Mouse (Mus musculus): ENCODE results near the gene Gss. TPM values are rescaled to one million over a fixed set of nuclear protein-coding genes. Genes with fewer than 3 reads are reported as not detected.
"Not testable (repeated sequence)": the region's sequence is repeated elsewhere in the genome, so short reads cannot be mapped to it uniquely, and the experiment has no call there.

Gss gene
- polyA plus RNA-seq, 1 experiment from 2014 or later = 24.2 TPM

DNA sequence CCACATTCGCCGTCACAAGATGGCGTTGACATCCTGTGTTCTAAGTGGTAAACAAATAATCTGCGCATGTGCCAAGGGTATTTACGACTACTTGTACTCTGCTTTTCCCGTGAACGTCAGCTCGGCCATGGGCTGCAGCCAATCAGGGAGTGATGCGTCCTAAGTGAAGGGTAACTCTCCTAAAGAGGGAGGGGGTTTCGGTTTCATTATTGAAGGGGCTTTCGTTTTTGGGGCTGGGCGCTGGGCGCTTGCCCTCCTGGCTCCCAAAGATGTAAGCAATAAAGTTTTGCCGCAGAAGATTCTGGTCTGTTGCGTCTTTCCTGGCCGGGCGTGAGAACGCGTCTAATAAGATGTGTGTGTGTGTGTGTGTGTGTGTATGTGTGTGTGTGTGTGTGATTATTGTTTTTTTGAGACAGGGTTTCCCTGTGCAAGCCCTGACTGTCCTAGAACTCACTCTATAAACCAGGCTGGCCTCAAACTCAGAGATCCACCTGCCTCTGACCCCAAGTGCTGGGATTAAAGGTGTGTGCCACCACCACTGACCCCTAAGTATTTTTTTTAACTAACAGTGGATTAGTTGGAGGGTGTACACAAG, 54.0 kb downstream of the Gss start:
- Histone ChIP-seq H3K4me2 (0 out of 2 replicates have a peak overlapping the region, but pooled peaks have one; percentile 18), H3K4me1 (peaks cover 20% of the 10 kb centered on the region), H3K4me3 (peak overlapping the region; percentile 22)
- not testable (repeated sequence) for H3K27me3 ChIP-seq (replicated peaks); H3K36me3 ChIP-seq; ATAC-seq (ENCODE audit: extremely low read depth, insufficient number of reproducible peaks, low FRiP score, low TSS enrichment); H3K9me3 ChIP-seq; H3K27ac ChIP-seq (replicated peaks); H3K9ac ChIP-seq
- WGBS = 78% methylated on average over 19 of the region's 19 CpGs

DNA sequence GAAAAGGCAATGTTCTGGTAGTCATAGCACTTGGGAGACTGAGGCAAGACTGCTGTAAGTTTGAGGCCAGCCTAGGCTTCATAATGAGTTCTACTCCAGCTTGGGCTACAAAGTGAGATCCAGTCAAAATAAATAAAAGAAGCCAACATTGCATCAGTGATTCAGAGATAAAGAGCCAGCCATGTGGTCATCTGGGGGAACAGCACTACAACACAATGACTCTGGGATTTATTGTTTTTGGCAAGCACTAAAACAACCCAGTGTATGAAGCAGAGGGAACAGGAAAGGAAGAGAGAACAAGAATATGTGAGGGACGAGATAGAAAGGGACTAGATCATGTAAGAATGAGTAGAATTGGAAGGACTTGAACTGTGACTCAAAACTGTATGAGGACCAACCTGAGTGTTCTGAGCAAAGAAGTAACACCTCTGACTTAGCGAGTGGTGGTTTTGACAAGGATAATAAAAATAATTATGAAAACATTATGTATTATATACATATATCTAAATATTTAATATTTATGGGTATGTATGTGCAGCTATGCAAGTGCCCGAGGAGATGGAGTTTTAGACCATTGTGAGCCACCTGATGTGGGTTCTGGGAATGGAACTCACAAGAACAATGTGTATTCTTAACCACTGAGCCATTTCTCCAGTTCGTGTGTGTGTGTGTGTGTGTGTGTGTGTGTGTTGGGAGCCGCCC, 54.7 kb downstream of the Gss start:
- H3K4me2 ChIP-seq = 0 out of 2 replicates have a peak overlapping the region, but pooled peaks have one; percentile 18
- no peaks in the 10 kb centered on the region for H3K36me3 ChIP-seq
- H3K27me3 ChIP-seq (replicated peaks) = no peaks in the 10 kb centered on the region
- H3K27ac ChIP-seq (replicated peaks) = no peak overlapping the region
- no peak for ATAC-seq (ENCODE audit: extremely low read depth, insufficient number of reproducible peaks, low FRiP score, low TSS enrichment)
- 62% methylated on average over 5 of the region's 5 CpGs for WGBS
- no peak overlapping the region for H3K9ac ChIP-seq
- H3K9me3 ChIP-seq = no peaks in the 10 kb centered on the region
- no peak overlapping the region for H3K4me3 ChIP-seq
- peaks cover 17% of the 10 kb centered on the region for H3K4me1 ChIP-seq

DNA sequence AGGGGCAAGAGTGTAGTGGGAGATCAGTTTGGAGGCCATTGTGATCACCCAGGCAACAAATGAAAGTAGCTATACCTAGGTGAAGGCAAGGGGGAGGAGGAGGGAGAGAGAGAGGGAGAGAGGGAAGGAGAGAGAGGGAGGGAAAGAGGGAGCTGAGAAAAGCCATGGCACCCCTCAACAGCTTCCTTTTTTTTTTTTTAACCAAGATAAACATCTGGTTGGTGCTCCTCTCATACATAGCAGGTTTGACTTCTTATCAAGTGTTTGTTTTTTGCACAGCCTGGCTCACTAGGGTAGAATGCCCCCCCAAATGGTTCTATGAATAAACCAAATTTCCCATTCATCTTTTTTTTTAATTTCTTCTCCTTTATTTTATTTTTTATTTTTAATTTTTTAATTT, 56.3 kb downstream of the Gss start:
- Histone ChIP-seq H3K4me2 (no peak overlapping the region), H3K4me3 (no peak overlapping the region)
- ATAC-seq (ENCODE audit: extremely low read depth, insufficient number of reproducible peaks, low FRiP score, low TSS enrichment) = no peak

DNA sequence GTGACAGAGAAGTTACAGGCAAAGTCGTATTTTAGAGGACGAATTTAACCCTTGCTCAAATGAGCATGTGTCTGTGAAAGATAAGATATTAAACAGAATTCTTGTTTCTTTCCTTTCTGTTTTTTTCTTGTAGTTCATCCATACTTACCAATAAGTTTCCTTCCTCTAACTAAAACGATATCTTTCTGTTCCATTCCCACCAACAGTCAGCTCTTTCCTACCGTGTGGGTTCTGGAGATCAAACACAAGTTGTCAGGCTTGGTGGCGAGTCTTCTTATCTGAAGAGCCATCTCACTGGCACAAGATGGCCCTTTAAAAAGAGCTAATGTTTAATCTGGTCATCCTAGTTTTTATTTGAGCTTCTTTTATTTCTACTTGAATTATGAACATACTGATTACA, 65.2 kb downstream of the Gss start:
- no peak overlapping the region for H3K4me3 ChIP-seq
- H3K4me1 ChIP-seq = no peaks in the 10 kb centered on the region
- H3K4me2 ChIP-seq = no peak overlapping the region
- ATAC-seq (ENCODE audit: extremely low read depth, insufficient number of reproducible peaks, low FRiP score, low TSS enrichment) = no peak
- H3K9ac ChIP-seq = no peak overlapping the region
- no peaks in the 10 kb centered on the region for H3K27me3 ChIP-seq (replicated peaks)
- no peaks in the 10 kb centered on the region for H3K36me3 ChIP-seq
- WGBS = 54% methylated on average over 5 of the region's 5 CpGs
- H3K27ac ChIP-seq (replicated peaks) = no peak overlapping the region
- H3K9me3 ChIP-seq = no peaks in the 10 kb centered on the region

More for the DNA sequence above, 56.3 kb downstream of the Gss start:
- peaks cover 8% of the 10 kb centered on the region for H3K4me1 ChIP-seq
- no peaks in the 10 kb centered on the region for H3K9me3 ChIP-seq
- no peaks in the 10 kb centered on the region for H3K36me3 ChIP-seq
- H3K9ac ChIP-seq = no peak overlapping the region
- no peak overlapping the region for H3K27ac ChIP-seq (replicated peaks)
- no peaks in the 10 kb centered on the region for H3K27me3 ChIP-seq (replicated peaks)

DNA sequence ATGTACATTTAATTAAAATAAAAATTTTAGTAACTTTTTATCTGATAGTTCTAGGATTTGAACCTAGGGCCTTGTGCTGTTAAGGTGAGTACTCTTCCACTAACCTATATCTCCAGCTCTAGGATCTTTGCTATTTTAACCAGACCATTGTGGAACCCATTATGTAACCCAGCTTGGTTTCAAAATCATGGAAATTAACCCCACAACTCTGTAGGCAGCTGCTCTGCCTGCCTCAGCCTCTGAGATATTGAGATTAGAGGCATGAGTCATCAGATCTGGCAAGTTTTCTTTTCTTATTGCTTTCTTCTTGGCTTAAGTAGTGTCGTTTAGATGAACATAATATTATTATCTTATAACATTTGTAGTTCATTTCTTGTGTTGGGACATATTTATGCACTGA, 68.2 kb downstream of the Gss start:
- Histone ChIP-seq H3K36me3 (no peaks in the 10 kb centered on the region), H3K27me3 (replicated peaks) (no peaks in the 10 kb centered on the region), H3K9ac (no peak overlapping the region), H3K9me3 (no peaks in the 10 kb centered on the region), H3K4me2 (no peak overlapping the region), H3K4me3 (no peak overlapping the region), H3K27ac (replicated peaks) (no peak overlapping the region), H3K4me1 (no peaks in the 10 kb centered on the region)
- 53% methylated on average over 1 of the region's 1 CpGs for WGBS
- ATAC-seq (ENCODE audit: extremely low read depth, insufficient number of reproducible peaks, low FRiP score, low TSS enrichment) = no peak

DNA sequence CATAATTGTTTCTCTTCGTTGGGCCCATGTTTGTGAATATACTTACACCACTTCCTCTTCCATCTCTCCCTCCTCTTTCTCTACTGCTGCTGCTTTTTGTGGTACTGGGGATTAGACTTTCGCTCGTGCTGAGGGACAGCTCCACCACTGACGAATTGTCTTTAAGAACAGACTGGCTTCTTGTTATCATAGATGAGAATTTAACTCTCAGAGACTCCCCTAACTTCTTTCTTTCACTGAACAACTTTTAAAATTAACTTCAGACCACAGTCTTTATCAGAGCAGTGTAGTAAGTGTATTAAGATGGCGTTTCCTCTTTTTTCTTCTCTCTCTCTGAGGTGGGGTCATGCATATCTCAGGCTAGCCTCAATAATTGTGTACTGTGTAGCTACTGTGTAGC, 68.9 kb downstream of the Gss start:
- no peak overlapping the region for H3K27ac ChIP-seq (replicated peaks)
- peaks cover 4% of the 10 kb centered on the region for H3K4me1 ChIP-seq
- 45% methylated on average over 5 of the region's 5 CpGs for WGBS
- H3K4me2 ChIP-seq = no peak overlapping the region
- no peaks in the 10 kb centered on the region for H3K27me3 ChIP-seq (replicated peaks)
- ATAC-seq (ENCODE audit: extremely low read depth, insufficient number of reproducible peaks, low FRiP score, low TSS enrichment) = no peak
- no peaks in the 10 kb centered on the region for H3K9me3 ChIP-seq
- no peak overlapping the region for H3K4me3 ChIP-seq
- H3K9ac ChIP-seq = no peak overlapping the region
- no peaks in the 10 kb centered on the region for H3K36me3 ChIP-seq

DNA sequence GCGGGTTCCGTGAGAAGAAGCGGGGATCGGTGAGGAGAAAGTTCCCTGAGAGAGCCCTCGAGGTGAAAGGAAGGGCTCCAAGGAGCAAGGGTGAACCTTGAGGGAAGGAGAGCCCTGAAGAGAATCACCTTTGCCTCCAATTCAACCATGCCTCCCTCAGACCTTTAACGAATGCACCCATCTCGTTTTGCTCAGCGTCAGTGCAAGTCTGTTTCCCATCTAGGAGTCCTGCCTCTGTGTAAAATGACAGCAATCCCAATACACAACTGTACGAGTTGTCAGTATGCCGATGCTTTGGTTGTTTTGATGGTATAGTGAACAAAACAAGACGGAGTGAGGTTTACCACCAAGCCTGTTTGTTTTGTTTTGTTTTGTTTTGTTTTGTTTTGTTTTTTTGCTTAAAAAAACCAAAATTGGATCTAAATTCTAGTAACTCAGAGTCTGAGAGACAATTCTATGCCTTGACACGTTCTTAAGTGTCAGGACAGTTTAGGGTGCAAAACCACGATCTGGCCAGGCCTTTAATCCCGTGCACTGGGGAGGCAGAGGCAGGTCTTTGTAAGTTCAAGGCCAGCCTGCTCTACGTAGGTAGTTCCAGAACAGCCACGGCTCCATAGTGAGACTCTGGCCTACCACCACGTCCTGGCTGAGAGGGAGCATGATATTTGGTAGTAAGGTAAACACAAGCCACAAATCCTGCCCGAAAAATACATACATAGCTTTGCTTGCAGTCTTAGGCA, 73.9 kb downstream of the Gss start:
- 25% methylated on average over 18 of the region's 18 CpGs for WGBS
- Histone ChIP-seq H3K4me2 (peak overlapping the region; percentile 85), H3K27me3 (replicated peaks) (peaks cover 19% of the 10 kb centered on the region), H3K27ac (replicated peaks) (peak overlapping the region; percentile 74), H3K9ac (peak overlapping the region; percentile 81), H3K36me3 (no peaks in the 10 kb centered on the region), H3K9me3 (no peaks in the 10 kb centered on the region), H3K4me3 (peak overlapping the region; percentile 81), H3K4me1 (peaks cover 22% of the 10 kb centered on the region)
- ATAC-seq (ENCODE audit: extremely low read depth, insufficient number of reproducible peaks, low FRiP score, low TSS enrichment) = no peak

DNA sequence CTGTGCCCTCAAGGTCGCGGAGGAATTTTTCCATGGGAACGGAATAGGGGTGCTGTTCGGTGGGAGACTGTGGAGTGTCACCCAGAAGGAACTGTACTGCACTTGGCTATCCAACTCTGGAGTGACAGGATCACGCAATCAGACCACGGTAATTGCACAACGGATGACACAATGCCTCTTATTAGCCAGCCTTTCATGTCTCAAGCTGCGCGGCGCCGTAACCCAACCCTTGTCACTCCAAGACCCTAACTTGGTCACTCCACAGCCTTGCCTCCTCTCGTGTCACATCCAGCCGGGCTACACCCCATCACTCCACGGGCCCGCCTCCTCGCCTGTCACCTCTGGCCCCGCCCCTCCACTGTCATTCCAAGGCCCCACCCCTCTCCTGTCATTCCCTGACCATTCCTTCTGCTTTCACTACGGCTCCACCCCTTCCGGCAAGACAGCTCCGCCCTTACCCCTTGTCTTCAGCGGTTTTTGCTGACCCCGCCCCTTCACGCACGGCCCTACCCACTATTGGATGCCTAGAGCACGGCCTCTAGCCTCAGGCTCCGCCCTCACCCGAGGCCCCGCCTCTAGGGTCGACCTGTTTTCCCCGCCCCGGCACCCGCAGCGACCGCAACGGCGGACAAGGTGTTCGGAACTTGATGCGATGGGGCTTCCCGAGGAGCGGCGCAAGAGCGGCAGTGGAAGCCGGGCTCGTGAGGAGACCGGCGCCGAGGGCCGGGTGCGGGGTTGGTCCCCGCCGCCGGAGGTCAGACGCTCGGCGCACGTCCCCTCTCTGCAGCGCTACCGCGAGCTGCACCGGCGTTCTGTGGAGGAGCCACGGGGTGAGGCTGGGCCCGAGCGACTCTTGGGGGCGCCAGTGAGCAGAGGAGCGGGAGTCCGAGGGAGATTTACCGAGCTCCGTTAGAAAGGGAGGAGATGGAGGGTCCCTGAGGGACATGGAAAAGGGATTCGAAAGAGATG, 74.9 kb downstream of the Gss start, which contains the start of the genes Acss2 and Ggt7:
Gene Acss2, plus strand, starts transcription at position 494 of the 969 bp plus-strand sequence.
Gene Ggt7, minus strand, starts transcription at position 783 of the 969 bp plus-strand sequence.
- H3K4me1 ChIP-seq = peaks cover 22% of the 10 kb centered on the region
- 4% methylated on average over 68 of the region's 70 CpGs for WGBS
- H3K9ac ChIP-seq = peak within 1 kb of the TSS; percentile 81
- H3K27me3 ChIP-seq (replicated peaks) = peaks cover 29% of the 10 kb centered on the region
- H3K4me3 ChIP-seq = peak within 1 kb of the TSS; percentile 81
- no peaks in the 10 kb centered on the region for H3K9me3 ChIP-seq
- H3K36me3 ChIP-seq = no peaks in the 10 kb centered on the region
- ATAC-seq (ENCODE audit: extremely low read depth, insufficient number of reproducible peaks, low FRiP score, low TSS enrichment) = peak; percentile 99
- H3K4me2 ChIP-seq = peak within 1 kb of the TSS; percentile 85
- H3K27ac ChIP-seq (replicated peaks) = peak within 1 kb of the TSS; percentile 74

DNA sequence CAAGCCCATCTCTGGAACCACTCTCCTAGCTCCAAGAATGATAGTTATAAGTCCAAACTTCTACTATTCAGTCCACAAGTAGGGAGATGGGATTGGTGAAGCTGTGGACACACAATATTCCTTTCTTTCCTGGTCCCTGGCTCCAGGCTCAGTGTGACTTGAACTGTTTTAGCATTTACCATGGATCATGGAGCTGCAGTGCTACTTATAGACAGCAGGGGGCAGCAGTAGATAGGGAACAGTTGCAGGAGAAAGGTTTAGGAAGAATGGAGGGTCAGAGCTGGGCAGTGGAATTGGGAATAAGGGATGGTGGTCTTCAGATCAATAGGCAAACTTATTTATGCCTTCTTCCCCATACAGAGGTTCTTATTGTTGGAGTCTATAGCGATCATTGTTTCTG, 76.7 kb downstream of the Gss start:
- Histone ChIP-seq H3K36me3 (no peaks in the 10 kb centered on the region), H3K27me3 (replicated peaks) (peaks cover 30% of the 10 kb centered on the region), H3K9me3 (no peaks in the 10 kb centered on the region), H3K4me3 (no peak overlapping the region), H3K4me2 (no peak overlapping the region), H3K4me1 (peaks cover 22% of the 10 kb centered on the region), H3K27ac (replicated peaks) (no peak overlapping the region), H3K9ac (no peak overlapping the region)
- ATAC-seq (ENCODE audit: extremely low read depth, insufficient number of reproducible peaks, low FRiP score, low TSS enrichment) = no peak
- 8% methylated on average over 1 of the region's 1 CpGs for WGBS

DNA sequence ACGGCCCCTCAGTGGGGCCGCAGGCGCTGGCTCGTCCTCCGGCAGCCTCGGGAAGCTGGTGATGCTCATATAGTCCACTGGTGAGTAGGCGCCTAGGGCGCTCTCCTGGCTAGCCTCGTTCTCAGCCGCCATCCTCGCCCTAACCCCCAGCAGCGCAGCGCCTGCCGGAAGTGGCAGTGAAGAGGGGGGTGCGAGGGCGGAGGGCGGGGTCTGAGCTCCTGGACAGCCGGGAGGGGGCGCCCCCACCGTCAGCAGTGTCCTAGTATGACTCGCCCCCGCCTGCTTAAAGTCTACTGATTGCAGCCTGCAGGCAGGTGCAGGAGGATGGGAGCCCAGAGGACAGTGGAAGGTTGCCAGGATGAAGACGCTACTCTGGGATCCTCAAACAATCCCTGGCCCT, 77.9 kb downstream of the Gss start:
- H3K36me3 ChIP-seq = no peaks in the 10 kb centered on the region
- no peak overlapping the region for H3K27ac ChIP-seq (replicated peaks)
- peak overlapping the region; percentile 71 for H3K4me2 ChIP-seq
- peak overlapping the region; percentile 72 for H3K9ac ChIP-seq
- ATAC-seq (ENCODE audit: extremely low read depth, insufficient number of reproducible peaks, low FRiP score, low TSS enrichment) = no peak
- 2% methylated on average over 23 of the region's 23 CpGs for WGBS
- H3K4me3 ChIP-seq = peak overlapping the region; percentile 48
- peaks cover 30% of the 10 kb centered on the region for H3K27me3 ChIP-seq (replicated peaks)
- peaks cover 22% of the 10 kb centered on the region for H3K4me1 ChIP-seq
- H3K9me3 ChIP-seq = no peaks in the 10 kb centered on the region

DNA sequence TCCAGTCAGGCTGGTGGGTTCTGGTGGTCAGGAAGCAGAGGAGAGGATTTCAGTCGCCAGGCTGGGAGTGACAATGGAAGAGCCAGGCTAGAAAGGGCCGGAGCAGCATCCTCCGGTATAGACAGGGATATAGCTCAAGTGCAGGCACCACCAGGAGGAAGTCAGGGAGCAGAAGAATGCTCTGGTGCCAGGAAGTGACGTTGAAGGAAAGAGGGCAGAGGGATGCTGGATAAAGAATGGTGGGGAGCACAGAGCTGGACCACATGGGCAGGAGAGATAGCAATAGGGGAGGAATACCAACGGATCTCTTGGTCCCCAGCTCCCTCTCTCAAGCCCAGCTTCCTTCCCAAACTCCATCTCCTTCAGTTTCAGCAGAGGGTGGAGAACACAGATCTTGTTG, 79.1 kb downstream of the Gss start:
- no peak overlapping the region for H3K27ac ChIP-seq (replicated peaks)
- H3K4me1 ChIP-seq = peaks cover 17% of the 10 kb centered on the region
- ATAC-seq (ENCODE audit: extremely low read depth, insufficient number of reproducible peaks, low FRiP score, low TSS enrichment) = no peak
- H3K27me3 ChIP-seq (replicated peaks) = peaks cover 30% of the 10 kb centered on the region
- H3K9me3 ChIP-seq = no peaks in the 10 kb centered on the region
- H3K9ac ChIP-seq = no peak overlapping the region
- H3K36me3 ChIP-seq = no peaks in the 10 kb centered on the region
- WGBS = 57% methylated on average over 5 of the region's 5 CpGs
- no peak overlapping the region for H3K4me3 ChIP-seq
- H3K4me2 ChIP-seq = no peak overlapping the region

Data from heart, embryonic 13.5 days (tissue).